Comparison of ENCODE assay signal across 14 mouse cellular contexts in the genomic region with DNA sequence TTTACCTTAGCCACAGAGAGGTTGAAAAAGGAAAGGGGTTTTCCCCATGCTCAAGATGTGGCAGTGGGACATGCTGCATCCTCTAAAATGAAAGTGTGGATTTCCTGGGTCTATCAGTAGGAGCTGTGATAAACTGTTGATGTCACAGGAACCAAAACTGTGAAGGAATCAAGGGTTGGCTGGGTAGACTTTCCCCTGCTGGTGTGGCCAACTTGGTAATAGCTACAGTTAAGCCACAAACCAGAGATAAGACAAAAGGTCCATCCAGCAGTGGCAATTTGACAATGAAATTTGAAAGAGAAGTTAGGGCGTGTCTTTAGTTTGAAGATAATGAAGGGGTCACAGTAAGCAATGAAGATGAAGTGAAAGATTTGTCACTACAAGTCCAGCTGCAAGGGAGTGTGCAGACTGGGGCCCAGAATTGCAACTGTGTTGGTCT. TPM values are rescaled to one million over a fixed set of nuclear protein-coding genes. Genes with fewer than 3 reads are reported as not detected.
A peak's percentile ranks its signal among the peaks of the same experiment; 100 is the strongest.
DNase-seq lines count a peak whose midpoint lies in the region; ATAC-seq and TF ChIP-seq lines count a peak whose summit lies in the region.
"Had no signal": no experiment of that assay in that cellular context is flagged by ENCODE, and none has a peak within 500 bp of the region (broad histone marks: within the 10 kb centered on the region; RNA-seq: fewer than 3 reads in every experiment).

No protein-coding gene starts in this region.

- peak overlapping the region; percentile 78 for H3K9ac ChIP-seq in MEL (ENCODE audit: control insufficient read depth, low read depth, low read length, poor library complexity, severe bottlenecking)
- H3K9ac ChIP-seq in midbrain, postnatal 0 days (replicated peaks; ENCODE audit: low read length, poor library complexity, severe bottlenecking), result no peak overlapping the region
- H3K9ac ChIP-seq: embryonic facial prominence, embryonic 15.5 days; forebrain, embryonic 13.5 days; hindbrain, embryonic 12.5 days; neural tube, embryonic 12.5 days had no signal

- H3K79me2 ChIP-seq in MEL (ENCODE audit: control insufficient read depth, insufficient read depth, low read length, poor library complexity), result peaks cover 1% of the 10 kb centered on the region; the same call in 1 of the 2 replicates

- no peak overlapping the region for H3K4me2 ChIP-seq in midbrain, postnatal 0 days (ENCODE audit: low read depth, low read length, poor library complexity, severe bottlenecking)
- H3K4me2 ChIP-seq: embryonic facial prominence, embryonic 15.5 days; forebrain, embryonic 13.5 days; hindbrain, embryonic 12.5 days; midbrain, embryonic 11.5 days; neural tube, embryonic 12.5 days had no signal

- 86% methylated on average over 1 of the region's 1 CpGs for WGBS in midbrain, postnatal 0 days
- 96% methylated on average over 1 of the region's 1 CpGs for WGBS in kidney, adult 2 months

- H3K27ac ChIP-seq in MEL (ENCODE audit: control insufficient read depth, low read depth, low read length), result peak overlapping the region; percentile 99
- no peak overlapping the region for H3K27ac ChIP-seq in midbrain, postnatal 0 days (ENCODE audit: low read depth, low read length)
- no peak overlapping the region for H3K27ac ChIP-seq in kidney, adult 2 months (ENCODE audit: insufficient read depth, low read depth, low read length)
- H3K27ac ChIP-seq: embryonic facial prominence, embryonic 15.5 days; forebrain, embryonic 13.5 days; hindbrain, embryonic 12.5 days; neural tube, embryonic 12.5 days had no signal

- peak overlapping the region; percentile 37 to 64 for H3K4me3 ChIP-seq in MEL (ENCODE audit: control insufficient read depth in 1 of 2, insufficient read depth in 1 of 2, low read depth in 2 of 2, low read length in 2 of 2)
- H3K4me3 ChIP-seq in midbrain, postnatal 0 days (ENCODE audit: low read depth, low read length), result no peak overlapping the region
- no peak overlapping the region for H3K4me3 ChIP-seq in kidney, adult 2 months (ENCODE audit: insufficient read depth, low read depth, low read length)
- H3K4me3 ChIP-seq: embryonic facial prominence, embryonic 15.5 days; forebrain, embryonic 13.5 days; hindbrain, embryonic 12.5 days; neural tube, embryonic 12.5 days had no signal

- peaks cover 0 to 31% of the 10 kb centered on the region in 2 experiments; a peak in 2 of 4 replicates for H3K36me3 ChIP-seq in MEL (ENCODE audit: control insufficient read depth in 1 of 2, insufficient read depth in 2 of 2, low read length in 2 of 2)
- H3K36me3 ChIP-seq in midbrain, postnatal 0 days (ENCODE audit: insufficient read depth, low read length), result peaks cover 6% of the 10 kb centered on the region
- no peaks in the 10 kb centered on the region for H3K36me3 ChIP-seq in kidney, adult 2 months (ENCODE audit: control insufficient read depth, insufficient read depth, low read length)
- H3K36me3 ChIP-seq: embryonic facial prominence, embryonic 15.5 days; hindbrain, embryonic 12.5 days; neural tube, embryonic 12.5 days had no signal

- TF ChIP-seq EP300 in MEL (IDR thresholded peaks at IDR 0.05; ENCODE audit: low read depth in 1 of 2, low read length in 2 of 2), result peak; percentile 90 to 99

- no peaks in the 10 kb centered on the region for H3K9me3 ChIP-seq in MEL (replicated peaks; ENCODE audit: insufficient read depth, low read length)
- no peaks in the 10 kb centered on the region for H3K9me3 ChIP-seq in midbrain, postnatal 0 days (ENCODE audit: low read length)
- H3K9me3 ChIP-seq: embryonic facial prominence, embryonic 15.5 days; forebrain, embryonic 13.5 days; hindbrain, embryonic 12.5 days; neural tube, embryonic 12.5 days had no signal

- no peak for TF ChIP-seq CTCF in MEL (IDR thresholded peaks at IDR 0.05 in 2 of 3, conservative IDR thresholded peaks at IDR 0.05 in 1 of 3; ENCODE audit: control insufficient read depth in 1 of 3, insufficient read depth in 1 of 3, low read depth in 2 of 3, low read length in 3 of 3, poor library complexity in 1 of 3, severe bottlenecking in 1 of 3)
- TF ChIP-seq CTCF in midbrain, postnatal 0 days (IDR thresholded peaks at IDR 0.05), result no peak
- TF ChIP-seq CTCF in kidney, adult 2 months (conservative IDR thresholded peaks at IDR 0.05; ENCODE audit: insufficient read depth, insufficient read length, low read depth, low read length), result no peak

- DNase-seq in CD4-positive, CD25-positive, alpha-beta regulatory T cell, adult 2 months (ENCODE audit: low read depth, low spot score), result peak; percentile 61
- DNase-seq in MEL (ENCODE audit: low read depth, low spot score) (peak; percentile 94), liver (peak; percentile 12)
- no peak for DNase-seq in midbrain, postnatal 0 days (ENCODE audit: low spot score)
- no peak for DNase-seq in kidney, adult 2 months
- no peak for DNase-seq in ovary, postnatal 36 days (ENCODE audit: low spot score)
- DNase-seq: adrenal gland, postnatal 36 days; kidney, adult 18-20 months had no signal

- TF ChIP-seq RAD21 in MEL (IDR thresholded peaks at IDR 0.05; ENCODE audit: low read depth, low read length), result no peak

- H3K4me1 ChIP-seq in MEL (ENCODE audit: control insufficient read depth in 1 of 2, insufficient read depth in 2 of 2, low read length in 2 of 2), result peaks cover 15 to 26% of the 10 kb centered on the region in 2 experiments
- H3K4me1 ChIP-seq in midbrain, postnatal 0 days (ENCODE audit: insufficient read depth, low read length), result no peaks in the 10 kb centered on the region
- no peaks in the 10 kb centered on the region for H3K4me1 ChIP-seq in kidney, adult 2 months (ENCODE audit: control insufficient read depth, insufficient read depth, low read length)
- H3K4me1 ChIP-seq: embryonic facial prominence, embryonic 15.5 days; forebrain, embryonic 13.5 days; hindbrain, embryonic 12.5 days; neural tube, embryonic 12.5 days had no signal

- TF ChIP-seq POLR2A in MEL (IDR thresholded peaks at IDR 0.05; ENCODE audit: control insufficient read depth in 1 of 2, insufficient read depth in 1 of 2, low read depth in 1 of 2, low read length in 2 of 2, poor library complexity in 1 of 2), result peak in 1 of 2 experiments; percentile 65; a peak in 2 of 4 replicates
- no peak for TF ChIP-seq POLR2A in kidney, adult 2 months (IDR thresholded peaks at IDR 0.05; ENCODE audit: low read depth, low read length)

- ATAC-seq in megakaryocyte-erythroid progenitor cell, adult 5-6 weeks (replicated peaks; ENCODE audit: low FRiP score, low TSS enrichment, poor library complexity, severe bottlenecking), result peak; percentile 71
- ATAC-seq in midbrain, postnatal 0 days (ENCODE audit: low FRiP score), result no peak
- ATAC-seq: forebrain, embryonic 13.5 days had no signal

- no peaks in the 10 kb centered on the region for H3K27me3 ChIP-seq in MEL (ENCODE audit: control insufficient read depth in 1 of 2, insufficient read depth in 2 of 2, low read length in 2 of 2)
- no peaks in the 10 kb centered on the region for H3K27me3 ChIP-seq in midbrain, postnatal 0 days (ENCODE audit: insufficient read depth, low read length)
- no peaks in the 10 kb centered on the region for H3K27me3 ChIP-seq in kidney, adult 2 months (replicated peaks; ENCODE audit: control insufficient read depth, insufficient read depth, low read length)
- H3K27me3 ChIP-seq: embryonic facial prominence, embryonic 15.5 days; forebrain, embryonic 13.5 days; hindbrain, embryonic 12.5 days; neural tube, embryonic 12.5 days had no signal

TF ChIP-seq in MEL, 35 proteins besides CTCF, POLR2A, EP300 and RAD21 (continues in another document):
- no peak; the same call in 1 of the 2 replicates for TF ChIP-seq POLR2AphosphoS2 (IDR thresholded peaks at IDR 0.05; ENCODE audit: low read length)
- TF ChIP-seq KAT2A (conservative IDR thresholded peaks at IDR 0.05; ENCODE audit: low read depth, low read length), result peak; percentile 14; the same call in 1 of the 2 replicates
- TF ChIP-seq ZC3H11A (IDR thresholded peaks at IDR 0.05; ENCODE audit: low read depth, low read length), result no peak
- peak; percentile 36; the same call in 1 of the 2 replicates for TF ChIP-seq MXI1 (IDR thresholded peaks at IDR 0.05; ENCODE audit: low read depth, low read length)
- TF ChIP-seq ZNF384 (IDR thresholded peaks at IDR 0.05; ENCODE audit: low read depth, low read length), result no peak
- no peak for TF ChIP-seq CHD2 (IDR thresholded peaks at IDR 0.05; ENCODE audit: low read length)
- TF ChIP-seq USF2 (IDR thresholded peaks at IDR 0.05; ENCODE audit: borderline replicate concordance in 1 of 2, insufficient read depth in 1 of 2, low read depth in 1 of 2, low read length in 2 of 2), result no peak
- peak; percentile 98 for TF ChIP-seq ETS1 (IDR thresholded peaks at IDR 0.05; ENCODE audit: low read depth, low read length)
- TF ChIP-seq POLR2AphosphoS5 (IDR thresholded peaks at IDR 0.05; ENCODE audit: borderline replicate concordance, low read depth, low read length), result no peak
- TF ChIP-seq ZMIZ1 (IDR thresholded peaks at IDR 0.05; ENCODE audit: low read depth, low read length), result peak; percentile 76; the same call in 1 of the 2 replicates
- TF ChIP-seq UBTF (IDR thresholded peaks at IDR 0.05; ENCODE audit: borderline replicate concordance, insufficient read depth, low read depth, low read length), result no peak
- TF ChIP-seq GABPA (IDR thresholded peaks at IDR 0.05; ENCODE audit: low read depth, low read length), result no peak
- TF ChIP-seq TAL1 (IDR thresholded peaks at IDR 0.05; ENCODE audit: low read length), result no peak
- TF ChIP-seq RCOR1 (IDR thresholded peaks at IDR 0.05; ENCODE audit: low read depth, low read length), result peak; percentile 77
- no peak; the same call in 1 of the 2 replicates for TF ChIP-seq MAX (IDR thresholded peaks at IDR 0.05; ENCODE audit: low read length)
- TF ChIP-seq TBP (IDR thresholded peaks at IDR 0.05; ENCODE audit: low read depth, low read length), result peak; percentile 84
- TF ChIP-seq MYC (IDR thresholded peaks at IDR 0.05; ENCODE audit: low read depth, low read length), result peak; percentile 89
- TF ChIP-seq ZKSCAN1 (IDR thresholded peaks at IDR 0.05; ENCODE audit: low read depth, low read length), result no peak
- peak; percentile 84 for TF ChIP-seq TCF12 (IDR thresholded peaks at IDR 0.05; ENCODE audit: low read depth, low read length)
- TF ChIP-seq MAFK (IDR thresholded peaks at IDR 0.05; ENCODE audit: borderline replicate concordance, low read depth, low read length), result no peak; the same call in 1 of the 2 replicates
- peak; percentile 96 for TF ChIP-seq MYB (IDR thresholded peaks at IDR 0.05; ENCODE audit: low read depth, low read length)

RNA-seq across cellular contexts. Expression of a gene that starts 25.9 kb away (rescaled TPM):
- total RNA-seq in MEL (2012; rRNA removed), result 4.9 and 6.1 TPM in 2 replicates
- polyA plus RNA-seq in MEL (2012; ENCODE audit: insufficient read depth in 1 of 2, insufficient read length in 2 of 2, low read depth in 1 of 2, low replicate concordance in 2 of 2, missing spikeins in 1 of 2), result 1 to 10 TPM in 1 of 2 experiments, not detected in 1; 6.2 TPM
- 1.2 and 2.4 TPM in 2 replicates for total RNA-seq in megakaryocyte-erythroid progenitor cell, adult 5-6 weeks (2014; fragmentation: Nextera tagmentation)
- 2.9 and 4.8 TPM in 2 replicates for total RNA-seq in megakaryocyte-erythroid progenitor cell, adult 5-6 weeks (2017)
- total RNA-seq in midbrain, postnatal 0 days (2014; rRNA removed), result 63.8 and 76.5 TPM in 2 replicates
- 76.6 and 79.4 TPM in 2 replicates for polyA plus RNA-seq in midbrain, postnatal 0 days (2015; fragmentation: Nextera tagmentation; extraction: Ambion mirVana)
- 0.08 TPM in 1 of 2 replicates, not detected in the other for polyA plus RNA-seq in kidney, adult 2 months (2012; rRNA removed)

Comparison
In these comparisons a context has a peak if more than half of its experiments do, and no peak if none do; other contexts are left out.
1. DNase-seq: peak in CD4-positive, CD25-positive, alpha-beta regulatory T cell, adult 2 months (single experiment), MEL (single experiment) and liver (single experiment); none in midbrain, postnatal 0 days (single experiment), kidney, adult 2 months (single experiment) and ovary, postnatal 36 days (single experiment).
2. H3K4me3 ChIP-seq: peak in MEL (2 of 2); none in midbrain, postnatal 0 days (single experiment) and kidney, adult 2 months (single experiment).